Comparison of ENCODE assay signal across 11 mouse cellular contexts in the genomic region with DNA sequence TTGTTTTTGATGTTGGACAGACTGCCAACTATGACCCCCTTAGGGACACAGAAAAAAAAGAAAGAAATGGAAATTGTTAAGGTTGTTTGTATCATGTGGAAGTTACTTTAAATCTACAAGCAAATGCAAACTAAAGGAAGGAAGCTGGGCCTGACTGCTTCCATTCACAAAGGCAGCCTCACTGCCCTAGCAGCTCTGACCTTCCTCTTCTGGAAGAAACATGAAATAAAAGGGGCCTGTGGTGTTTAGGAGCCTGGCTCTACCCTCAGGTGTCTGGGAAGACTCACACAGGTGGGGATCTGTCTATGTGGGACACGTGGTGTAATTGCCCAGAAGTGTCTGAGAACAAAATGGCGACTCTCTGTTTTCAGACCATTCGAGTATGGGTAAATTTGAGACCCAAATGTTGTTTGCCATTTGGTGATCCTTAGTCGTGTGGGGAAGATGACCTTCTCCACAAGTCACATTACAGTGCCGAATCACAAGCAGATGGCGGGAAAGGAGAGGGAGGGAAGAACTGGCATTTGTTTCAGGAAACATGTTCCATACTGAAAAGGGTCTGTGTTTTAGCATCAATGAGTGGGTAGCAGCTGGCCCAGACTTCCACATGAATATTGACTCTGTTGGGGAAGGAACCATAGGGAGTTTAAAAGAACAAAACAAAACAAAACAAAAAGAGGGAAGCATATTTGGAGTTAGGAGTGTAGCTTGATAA. TPM values are rescaled to one million over a fixed set of nuclear protein-coding genes. Genes with fewer than 3 reads are reported as not detected.
DNase-seq lines count a peak whose midpoint lies in the region; ATAC-seq and TF ChIP-seq lines count a peak whose summit lies in the region.
"Had no signal": no experiment of that assay in that cellular context is flagged by ENCODE, and none has a peak within 500 bp of the region (broad histone marks: within the 10 kb centered on the region; RNA-seq: fewer than 3 reads in every experiment).

No protein-coding gene starts in this region.

- TF ChIP-seq EP300 in heart, postnatal 0 days (IDR thresholded peaks at IDR 0.05; ENCODE audit: low read depth) = no peak

- no peak overlapping the region for H3K27ac ChIP-seq in forebrain, postnatal 0 days (ENCODE audit: low read depth, low read length)
- no peak overlapping the region for H3K27ac ChIP-seq in forebrain, embryonic 11.5 days (ENCODE audit: low read depth, low read length)
- peak overlapping the region; percentile 94 for H3K27ac ChIP-seq in heart, postnatal 0 days (ENCODE audit: low read depth)

- H3K9ac ChIP-seq in forebrain, postnatal 0 days = no peak overlapping the region
- H3K9ac ChIP-seq in forebrain, embryonic 11.5 days (ENCODE audit: low read length) = no peak overlapping the region
- no peak overlapping the region for H3K9ac ChIP-seq in heart, postnatal 0 days (replicated peaks; ENCODE audit: low read depth, low read length)

- no peaks in the 10 kb centered on the region for H3K4me1 ChIP-seq in forebrain, postnatal 0 days (ENCODE audit: insufficient read depth)
- no peaks in the 10 kb centered on the region for H3K4me1 ChIP-seq in forebrain, embryonic 11.5 days (replicated peaks; ENCODE audit: control insufficient read depth, insufficient read depth, low read length)
- H3K4me1 ChIP-seq in heart, postnatal 0 days (ENCODE audit: control insufficient read depth, insufficient read depth) = peaks cover 22% of the 10 kb centered on the region

- no peak for TF ChIP-seq CTCF in forebrain, postnatal 0 days (IDR thresholded peaks at IDR 0.05; ENCODE audit: low read depth)
- no peak for TF ChIP-seq CTCF in heart, postnatal 0 days (IDR thresholded peaks at IDR 0.05; ENCODE audit: low read depth)

- peak; percentile 50 for DNase-seq in forebrain, postnatal 0 days
- no peak for DNase-seq in forebrain, embryonic 11.5 days (ENCODE audit: low spot score)
- DNase-seq in layer of hippocampus, adult 18-20 months (ENCODE audit: low spot score in 2 of 2) = peak; percentile 50 to 70
- DNase-seq in layer of hippocampus, adult 9-10 months (ENCODE audit: low spot score) = no peak
- DNase-seq in heart, postnatal 0 days (ENCODE audit: low spot score) = no peak
- DNase-seq in thymus, postnatal 14 days = no peak
- no peak for DNase-seq in c-Kit-positive CD71-positive TER-119-positive erythroid progenitor cells, embryonic 14.5 days (ENCODE audit: low spot score)
- DNase-seq: cerebellum, adult 11-12 months; lung, adult 2 months; thymus, adult 18-20 months had no signal

- H3K36me3 ChIP-seq in forebrain, postnatal 0 days (ENCODE audit: insufficient read depth) = no peaks in the 10 kb centered on the region
- H3K36me3 ChIP-seq in forebrain, embryonic 11.5 days (ENCODE audit: control insufficient read depth, insufficient read depth, low read length) = no peaks in the 10 kb centered on the region
- peaks cover 32% of the 10 kb centered on the region for H3K36me3 ChIP-seq in heart, postnatal 0 days (replicated peaks; ENCODE audit: control insufficient read depth, insufficient read depth, low read length)

- H3K9me3 ChIP-seq in forebrain, postnatal 0 days (ENCODE audit: low read length) = no peaks in the 10 kb centered on the region
- H3K9me3 ChIP-seq in forebrain, embryonic 11.5 days (ENCODE audit: control insufficient read depth, low read length) = no peaks in the 10 kb centered on the region
- no peaks in the 10 kb centered on the region for H3K9me3 ChIP-seq in heart, postnatal 0 days (replicated peaks; ENCODE audit: control insufficient read depth, low read length)

- H3K4me2 ChIP-seq in forebrain, postnatal 0 days (ENCODE audit: low read depth) = no peak overlapping the region
- no peak overlapping the region for H3K4me2 ChIP-seq in forebrain, embryonic 11.5 days (ENCODE audit: low read depth, low read length, severe bottlenecking)
- H3K4me2 ChIP-seq in heart, postnatal 0 days (ENCODE audit: low read depth, low read length) = peak overlapping the region; percentile 19; the same call in 1 of the 2 replicates

- WGBS in forebrain, postnatal 0 days = 50% methylated on average over 6 of the region's 6 CpGs
- WGBS in forebrain, embryonic 11.5 days = 79% methylated on average over 6 of the region's 6 CpGs
- 39% methylated on average over 6 of the region's 6 CpGs for WGBS in heart, postnatal 0 days

- peak; percentile 53 for ATAC-seq in forebrain, postnatal 0 days
- ATAC-seq in forebrain, embryonic 11.5 days (replicated peaks; ENCODE audit: low FRiP score) = no peak
- peak; percentile 9 for ATAC-seq in heart, postnatal 0 days (ENCODE audit: insufficient read depth, low read depth)
- ATAC-seq in megakaryocyte, adult 5-6 weeks (ENCODE audit: poor library complexity, severe bottlenecking) = peak; percentile 45

- H3K4me3 ChIP-seq in forebrain, postnatal 0 days (ENCODE audit: low read depth, low read length) = no peak overlapping the region
- H3K4me3 ChIP-seq in forebrain, embryonic 11.5 days (ENCODE audit: low read depth, low read length) = no peak overlapping the region
- no peak overlapping the region for H3K4me3 ChIP-seq in heart, postnatal 0 days (ENCODE audit: low read depth, low read length)

- H3K27me3 ChIP-seq in forebrain, postnatal 0 days (ENCODE audit: insufficient read depth, low read length) = no peaks in the 10 kb centered on the region
- H3K27me3 ChIP-seq in forebrain, embryonic 11.5 days (ENCODE audit: control insufficient read depth, insufficient read depth, low read length) = no peaks in the 10 kb centered on the region
- no peaks in the 10 kb centered on the region for H3K27me3 ChIP-seq in heart, postnatal 0 days (ENCODE audit: control insufficient read depth, insufficient read depth, low read length)

RNA-seq across cellular contexts. Expression of a gene that starts 13.0 kb away (rescaled TPM):
- 124 and 145 TPM in 2 replicates for total RNA-seq in forebrain, postnatal 0 days (2014; rRNA removed)
- polyA plus RNA-seq in forebrain, postnatal 0 days (2015; fragmentation: Nextera tagmentation; extraction: Ambion mirVana) = 152 and 176 TPM in 2 replicates
- 142 and 144 TPM in 2 replicates for polyA plus RNA-seq in forebrain, embryonic 11.5 days (2014; fragmentation: Nextera tagmentation; extraction: Ambion mirVana)
- 10 to 100 TPM; 66.3 to 68.5 TPM for total RNA-seq in layer of hippocampus, adult 18-20 months (2021)
- total RNA-seq in heart, postnatal 0 days (2014; rRNA removed; ENCODE audit: low replicate concordance) = 155 and 298 TPM in 2 replicates
- polyA plus RNA-seq in heart, postnatal 0 days (2015; fragmentation: Nextera tagmentation; extraction: Ambion mirVana) = 243 TPM in 2 replicates
- total RNA-seq in megakaryocyte, adult 5-6 weeks (2015) = 63.9 and 90.0 TPM in 2 replicates
- 57.8 and 62.5 TPM in 2 replicates for total RNA-seq in megakaryocyte, adult 5-6 weeks (2017)

RNA-seq across cellular contexts. Expression of a gene that starts 45.7 kb away (rescaled TPM):
- 2.5 and 7.4 TPM in 2 replicates for total RNA-seq in forebrain, postnatal 0 days (2014; rRNA removed)
- polyA plus RNA-seq in forebrain, postnatal 0 days (2015; fragmentation: Nextera tagmentation; extraction: Ambion mirVana) = 2.3 and 3.9 TPM in 2 replicates
- polyA plus RNA-seq in forebrain, embryonic 11.5 days (2014; fragmentation: Nextera tagmentation; extraction: Ambion mirVana) = 1.4 and 1.9 TPM in 2 replicates
- total RNA-seq in layer of hippocampus, adult 18-20 months (2021) = 1 to 10 TPM; 3.4 to 3.5 TPM
- total RNA-seq in heart, postnatal 0 days (2014; rRNA removed; ENCODE audit: low replicate concordance) = 0.46 TPM in 1 of 2 replicates, not detected in the other
- 0.37 and 0.68 TPM in 2 replicates for polyA plus RNA-seq in heart, postnatal 0 days (2015; fragmentation: Nextera tagmentation; extraction: Ambion mirVana)
- total RNA-seq in megakaryocyte, adult 5-6 weeks (2015) = 0.07 TPM in 1 of 2 replicates, not detected in the other
- total RNA-seq in megakaryocyte, adult 5-6 weeks (2017) = 0.24 and 0.44 TPM in 2 replicates

RNA-seq across cellular contexts. Expression of a gene that starts 45.9 kb away (rescaled TPM):
- 24.5 and 30.5 TPM in 2 replicates for total RNA-seq in forebrain, postnatal 0 days (2014; rRNA removed)
- 13.0 and 15.5 TPM in 2 replicates for polyA plus RNA-seq in forebrain, postnatal 0 days (2015; fragmentation: Nextera tagmentation; extraction: Ambion mirVana)
- 40.9 and 45.0 TPM in 2 replicates for polyA plus RNA-seq in forebrain, embryonic 11.5 days (2014; fragmentation: Nextera tagmentation; extraction: Ambion mirVana)
- total RNA-seq in layer of hippocampus, adult 18-20 months (2021) = 10 to 100 TPM; 23.1 to 23.2 TPM
- 9.4 and 14.1 TPM in 2 replicates for total RNA-seq in heart, postnatal 0 days (2014; rRNA removed; ENCODE audit: low replicate concordance)
- polyA plus RNA-seq in heart, postnatal 0 days (2015; fragmentation: Nextera tagmentation; extraction: Ambion mirVana) = 14.0 and 15.5 TPM in 2 replicates
- total RNA-seq in megakaryocyte, adult 5-6 weeks (2015) = 29.9 and 34.4 TPM in 2 replicates
- 69.6 and 73.9 TPM in 2 replicates for total RNA-seq in megakaryocyte, adult 5-6 weeks (2017)

Comparison
In these comparisons a context has a peak if more than half of its experiments do, and no peak if none do; other contexts are left out.
1. DNase-seq: peak in forebrain, postnatal 0 days (single experiment) and layer of hippocampus, adult 18-20 months (2 of 2); none in forebrain, embryonic 11.5 days (single experiment), layer of hippocampus, adult 9-10 months (single experiment), heart, postnatal 0 days (single experiment), thymus, postnatal 14 days (single experiment) and c-Kit-positive CD71-positive TER-119-positive erythroid progenitor cells, embryonic 14.5 days (single experiment).